Comparison of ENCODE assay signal across 31 mouse cellular contexts in genomic region chr9:89757571-89757970, GRCm38 (mm10). TPM values are rescaled to one million over a fixed set of nuclear protein-coding genes. Genes with fewer than 3 reads are reported as not detected.
DNase-seq lines count a peak whose midpoint lies in the region; ATAC-seq and TF ChIP-seq lines count a peak whose summit lies in the region.
"Had no signal": no experiment of that assay in that cellular context is flagged by ENCODE, and none has a peak within 500 bp of the region (broad histone marks: within the 10 kb centered on the region; RNA-seq: fewer than 3 reads in every experiment).

No protein-coding gene starts in this region.

- peak; percentile 86 for DNase-seq in brain, adult 2 months (ENCODE audit: low read depth, low spot score)
- peak; percentile 53 to 76 for DNase-seq in left cerebral cortex, postnatal 14 days (ENCODE audit: low spot score in 2 of 2)
- peak; percentile 19 for DNase-seq in right cerebral cortex, postnatal 14 days
- no peak for DNase-seq in retina, embryonic 14.5 days (ENCODE audit: low spot score)
- no peak for DNase-seq in spleen, postnatal 10 days (ENCODE audit: low spot score in 2 of 2)
- DNase-seq: adrenal gland, adult 2 months; cerebellum, adult 8-10 months; cerebellum, postnatal 36 days; gastrocnemius, adult 2 months; kidney, adult 9 months; kidney, postnatal 36 days; liver; lung, postnatal 4 days; thymus, adult 18-20 months had no signal

- H3K4me1 ChIP-seq in cortical plate, adult 2 months (ENCODE audit: control insufficient read depth, insufficient read depth, low read length) = peaks cover 4% of the 10 kb centered on the region; the same call in 1 of the 2 replicates
- H3K4me1 ChIP-seq: heart, embryonic 10.5 days; hindbrain, embryonic 15.5 days; limb, embryonic 10.5 days; midbrain, embryonic 15.5 days; neural tube, embryonic 13.5 days; stomach, embryonic 15.5 days had no signal

- H3K27ac ChIP-seq in cortical plate, adult 2 months (ENCODE audit: insufficient read depth, low read length) = peak overlapping the region; percentile 69; the same call in 1 of the 2 replicates
- H3K27ac ChIP-seq: gastrocnemius, adult 2 months; heart, embryonic 10.5 days; hindbrain, embryonic 15.5 days; limb, embryonic 10.5 days; midbrain, embryonic 15.5 days; neural tube, embryonic 13.5 days; stomach, embryonic 15.5 days had no signal

- intact Hi-C loops in left cerebral cortex, postnatal 14 days (cut with DNase I) = loop anchor here (5.0 kb wide), 1 partner anchor 35 kb away; no protein-coding TSS in a partner anchor

- ATAC-seq in granulocyte monocyte progenitor cell, adult 5-6 weeks (replicated peaks; ENCODE audit: poor library complexity, severe bottlenecking) = no peak
- ATAC-seq: forebrain, embryonic 14.5 days; midbrain, embryonic 15.5 days had no signal

- no peak for TF ChIP-seq POLR2A in cortical plate, adult 2 months (IDR thresholded peaks at IDR 0.05; ENCODE audit: extremely low read depth, insufficient read depth, low read length)

- TF ChIP-seq CTCF in cortical plate, adult 2 months (IDR thresholded peaks at IDR 0.05; ENCODE audit: extremely low read depth, insufficient read depth, low read length) = no peak

- H3K4me3 ChIP-seq in cortical plate, adult 2 months (ENCODE audit: insufficient read depth, low read length) = no peak overlapping the region
- H3K4me3 ChIP-seq: gastrocnemius, adult 2 months; heart, embryonic 10.5 days; hindbrain, embryonic 15.5 days; limb, embryonic 10.5 days; midbrain, embryonic 15.5 days; myocyte; neural tube, embryonic 13.5 days; stomach, embryonic 15.5 days had no signal

RNA-seq across cellular contexts. Expression of gene Ankrd34c, which starts 19.3 kb away (rescaled TPM):
- 7.5 and 7.6 TPM in 2 replicates for polyA plus RNA-seq in cortical plate, adult 2 months (2012; rRNA removed)
- 10 to 100 TPM in 1 of 2 experiments, 1 to 10 TPM in 1; 9.5 to 10.9 TPM for total RNA-seq in left cerebral cortex, postnatal 14 days (2021)
- not detected in 2 replicates for total RNA-seq in granulocyte monocyte progenitor cell, adult 5-6 weeks (2014; fragmentation: Nextera tagmentation)
- not detected in 2 replicates for total RNA-seq in granulocyte monocyte progenitor cell, adult 5-6 weeks (2017)
- total RNA-seq: adrenal gland, adult 2 months; gastrocnemius, adult 2 months; hematopoietic stem cell, adult 5-6 weeks; MEL had no signal
- polyA plus RNA-seq: adrenal gland, adult 2 months; C2C12; embryonic facial prominence, embryonic 14.5 days; heart, embryonic 10.5 days; heart, embryonic 16.5 days; limb, embryonic 10.5 days; liver, embryonic 16.5 days; lung, embryonic 16.5 days; myocyte; stomach, embryonic 15.5 days had no signal

RNA-seq across cellular contexts. Expression of gene Tmed3, which starts 52.7 kb away (rescaled TPM):
- 47.0 and 50.8 TPM in 2 replicates for polyA plus RNA-seq in cortical plate, adult 2 months (2012; rRNA removed)
- total RNA-seq in left cerebral cortex, postnatal 14 days (2021) = 10 to 100 TPM; 27.3 to 28.8 TPM
- total RNA-seq in granulocyte monocyte progenitor cell, adult 5-6 weeks (2014; fragmentation: Nextera tagmentation) = 304 and 307 TPM in 2 replicates
- total RNA-seq in granulocyte monocyte progenitor cell, adult 5-6 weeks (2017) = 239 and 283 TPM in 2 replicates

Comparison
In these comparisons a context has a peak if more than half of its experiments do, and no peak if none do; other contexts are left out.
1. DNase-seq: peak in brain, adult 2 months (single experiment), left cerebral cortex, postnatal 14 days (2 of 2) and right cerebral cortex, postnatal 14 days (single experiment); none in retina, embryonic 14.5 days (single experiment) and spleen, postnatal 10 days (0 of 2).
2. RNA of gene Ankrd34c, which starts 19.3 kb away (total RNA-seq): 9.5 to 10.9 TPM in left cerebral cortex, postnatal 14 days; not detected in granulocyte monocyte progenitor cell, adult 5-6 weeks; every median in the first group is over 10 times any median in the second.
3. RNA of gene Tmed3, which starts 52.7 kb away (total RNA-seq): 239 to 307 TPM in granulocyte monocyte progenitor cell, adult 5-6 weeks; 27.3 to 28.8 TPM in left cerebral cortex, postnatal 14 days; every median in the first group is over 4 times any median in the second.